Mouse (Mus musculus) limb, embryonic 11.5 days (tissue): Measurements from ENCODE around the gene Ndufb5. TPM values are rescaled to one million over a fixed set of nuclear protein-coding genes. Genes with fewer than 3 reads are reported as not detected.
"Not testable (repeated sequence)": the region's sequence is repeated elsewhere in the genome, so short reads cannot be mapped to it uniquely, and the experiment has no call there.

Experiments
- ATAC-seq: fragments of 200-750 bp; cut with Nextera tagmentation; 2 replicates; pipeline ENCODE4 v1.8.0; 2017; ENCODE audit warnings: low read depth; ENCODE audit not compliant: insufficient number of reproducible peaks, low FRiP score, low TSS enrichment
- DNase-seq: peaks from one replicate; pipeline ENCODE4 v3.0.0-alpha.2; 2015; ENCODE audit warnings: low spot score
- H3K27ac ChIP-seq: fragments of 300-500 bp; sonication (generic); replicated peaks from 2 replicates; pipeline ENCODE4 v1.5.1; 2014; ENCODE audit warnings: low read depth, mild to moderate bottlenecking, low read length
- H3K27me3 ChIP-seq: fragments of 300-500 bp; sonication (generic); 2 replicates; pipeline ENCODE4 v1.6.1; 2014; ENCODE audit warnings: mild to moderate bottlenecking, low read length, mixed read lengths; ENCODE audit not compliant: control insufficient read depth, insufficient read depth
- H3K36me3 ChIP-seq: fragments of 300-500 bp; sonication (generic); 2 replicates; pipeline ENCODE4 v1.6.1; 2014; ENCODE audit warnings: mild to moderate bottlenecking, low read length, moderate library complexity, mixed read lengths; ENCODE audit not compliant: control insufficient read depth, insufficient read depth
- H3K4me1 ChIP-seq: fragments of 300-500 bp; sonication (generic); 2 replicates; pipeline ENCODE4 v1.6.1; 2014; ENCODE audit warnings: low read length, mixed read lengths; ENCODE audit not compliant: control insufficient read depth, insufficient read depth
- H3K4me2 ChIP-seq: fragments of 300-500 bp; sonication (generic); 2 replicates; pipeline ENCODE4 v1.6.1; 2014; ENCODE audit warnings: low read depth, mild to moderate bottlenecking, moderate library complexity; ENCODE audit not compliant: severe bottlenecking
- H3K4me3 ChIP-seq: fragments of 300-500 bp; sonication (generic); 2 replicates; pipeline ENCODE4 v1.5.1; 2014; ENCODE audit warnings: low read depth, low read length
- H3K9ac ChIP-seq: fragments of 300-500 bp; sonication (generic); 2 replicates; pipeline ENCODE4 v1.6.1; 2014; ENCODE audit warnings: mild to moderate bottlenecking, low read length
- H3K9me3 ChIP-seq: fragments of 300-500 bp; sonication (generic); 2 replicates; pipeline ENCODE4 v1.6.1; 2016; ENCODE audit warnings: low read length; ENCODE audit not compliant: control insufficient read depth
- WGBS: fragments of 180-500 bp; shearing (Covaris S2); extraction: QIAGEN DNeasy Blood & Tissue Kit; methylation state at CpG from one replicate; pipeline ENCODE4 v1.1.7; 2014; 5-methylcytosine and 5-hydroxymethylcytosine counted together
- polyA plus RNA-seq: library from polyadenylated mRNA; unstranded; fragments of >200 nt; fragmentation: Nextera tagmentation; extraction: Ambion mirVana; gene quantifications from 2 replicates; pipeline ENCODE4 v1.2.1, GENCODE M21; 2014

The Ndufb5 gene
- polyA plus RNA-seq, 1 experiment from 2014 or later: 325 TPM

DNA sequence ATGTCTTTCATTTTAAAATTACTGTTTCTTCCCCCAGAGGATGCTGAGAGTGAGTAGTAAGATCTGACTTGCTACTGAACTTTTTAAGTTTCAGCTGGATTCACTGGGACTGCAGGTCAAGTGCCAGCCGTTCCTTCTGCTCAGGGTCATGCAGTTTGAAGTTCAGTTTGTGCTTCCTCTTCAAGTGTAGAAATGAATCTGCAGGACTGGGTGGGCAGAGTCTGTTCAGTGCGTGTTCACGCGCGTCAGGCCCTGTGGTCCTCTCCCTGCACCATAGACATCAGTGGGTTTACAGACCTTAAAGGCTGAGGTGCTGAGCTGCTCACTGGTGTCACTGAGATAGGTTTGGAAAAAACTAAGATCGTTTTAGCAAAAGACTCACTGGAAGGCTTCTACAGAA lies 8.2 kb downstream of the Ndufb5 start:
- no peak for ATAC-seq
- Histone ChIP-seq H3K27me3 (no peaks in the 10 kb centered on the region), H3K9ac (no peak overlapping the region), H3K27ac (no peak overlapping the region), H3K4me2 (no peak overlapping the region), H3K4me3 (no peak overlapping the region), H3K4me1 (no peaks in the 10 kb centered on the region), H3K36me3 (peaks cover 15% of the 10 kb centered on the region), H3K9me3 (no peaks in the 10 kb centered on the region)
- WGBS: 94% methylated on average over 6 of the region's 6 CpGs
- DNase-seq: no peak

DNA sequence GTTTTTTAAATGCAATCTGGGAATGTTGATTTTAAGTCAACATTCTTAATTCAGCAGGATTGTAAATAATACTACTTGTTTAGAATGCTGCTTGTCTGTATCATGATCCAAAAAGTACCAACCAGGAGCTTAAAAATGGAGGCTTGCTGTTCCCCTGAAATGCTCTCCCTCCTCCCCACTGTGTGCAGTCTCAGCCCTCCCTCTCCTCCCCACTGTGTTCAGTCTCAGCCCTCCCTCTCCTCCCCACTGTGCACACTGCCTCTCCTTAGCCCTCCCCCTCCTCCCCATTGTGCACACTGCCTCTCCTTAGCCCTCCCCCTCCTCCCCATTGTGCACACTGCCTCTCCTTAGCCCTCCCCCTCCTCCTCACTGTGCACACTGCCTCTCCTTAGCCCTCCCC lies 8.6 kb downstream of the Ndufb5 start:
- H3K4me3 ChIP-seq, DNase-seq, ATAC-seq, H3K9me3 ChIP-seq, H3K27me3 ChIP-seq, H3K9ac ChIP-seq, H3K4me1 ChIP-seq, H3K4me2 ChIP-seq, H3K27ac ChIP-seq: not testable (repeated sequence)
- H3K36me3 ChIP-seq: peaks cover 15% of the 10 kb centered on the region

GRCm38 (mm10) chr3:32748384-32748783 lies 11.6 kb downstream of the Ndufb5 start:
- Histone ChIP-seq H3K4me2 (no peak overlapping the region), H3K9me3 (no peaks in the 10 kb centered on the region), H3K27me3 (no peaks in the 10 kb centered on the region), H3K4me1 (no peaks in the 10 kb centered on the region), H3K4me3 (no peak overlapping the region), H3K9ac (no peak overlapping the region), H3K36me3 (peaks cover 18% of the 10 kb centered on the region), H3K27ac (no peak overlapping the region)
- DNase-seq (no peak), ATAC-seq (no peak)
- WGBS: 92% methylated on average over 9 of the region's 9 CpGs

- H3K4me3 ChIP-seq: no peak overlapping the region
- 90% methylated on average over 4 of the region's 4 CpGs for WGBS
- H3K4me2 ChIP-seq: no peak overlapping the region
- no peaks in the 10 kb centered on the region for H3K4me1 ChIP-seq
- H3K9me3 ChIP-seq: no peaks in the 10 kb centered on the region
- no peak for DNase-seq
- no peak for ATAC-seq
- H3K9ac ChIP-seq: no peak overlapping the region
- H3K27me3 ChIP-seq: no peaks in the 10 kb centered on the region
- peaks cover 18% of the 10 kb centered on the region for H3K36me3 ChIP-seq
- no peak overlapping the region for H3K27ac ChIP-seq
These were observed 13.2 kb downstream of the Ndufb5 start for GRCm38 (mm10) chr3:32749820-32750579.

DNA sequence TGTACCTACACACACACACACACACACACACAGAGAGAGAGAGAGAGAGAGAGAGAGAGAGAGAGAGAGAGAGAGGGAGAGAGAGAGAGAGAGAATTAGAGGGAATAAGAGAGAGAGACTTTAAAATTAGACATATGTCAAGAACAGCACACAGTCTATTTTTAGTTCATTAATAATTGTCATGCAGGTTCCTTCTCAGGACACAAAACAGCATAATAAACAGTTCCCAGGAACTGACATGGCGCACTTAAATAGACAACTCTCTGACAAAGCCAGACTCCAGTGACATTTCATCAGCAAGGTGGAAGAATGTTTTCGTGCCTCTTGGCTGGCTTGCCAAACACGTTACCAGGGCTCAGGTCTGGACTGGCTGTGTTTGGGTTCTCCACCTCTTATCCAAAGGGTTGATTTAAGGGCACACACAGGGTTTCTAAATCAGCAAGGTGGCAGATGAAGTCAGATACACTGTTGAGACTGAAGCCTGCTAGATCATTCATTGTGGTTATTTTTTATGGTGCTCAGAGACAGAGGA lies 17.7 kb downstream of the Ndufb5 start:
- no peaks in the 10 kb centered on the region for H3K27me3 ChIP-seq
- H3K27ac ChIP-seq: no peak overlapping the region
- H3K4me2 ChIP-seq: no peak overlapping the region
- ATAC-seq: no peak
- H3K4me3 ChIP-seq: no peak overlapping the region
- no peak overlapping the region for H3K9ac ChIP-seq
- H3K4me1 ChIP-seq: no peaks in the 10 kb centered on the region
- DNase-seq: no peak
- peaks cover 3% of the 10 kb centered on the region; the same call in 1 of the 2 replicates for H3K36me3 ChIP-seq
- WGBS: 91% methylated on average over 3 of the region's 3 CpGs
- H3K9me3 ChIP-seq: no peaks in the 10 kb centered on the region

GRCm38 (mm10) chr3:32759212-32759611 lies 22.4 kb downstream of the Ndufb5 start:
- H3K4me2 ChIP-seq: no peak overlapping the region
- no peaks in the 10 kb centered on the region for H3K4me1 ChIP-seq
- WGBS: 77% methylated on average over 5 of the region's 5 CpGs
- H3K4me3 ChIP-seq: no peak overlapping the region
- DNase-seq (no peak), ATAC-seq (no peak)
- no peaks in the 10 kb centered on the region for H3K36me3 ChIP-seq
- no peak overlapping the region for H3K27ac ChIP-seq
- no peaks in the 10 kb centered on the region for H3K27me3 ChIP-seq
- no peak overlapping the region for H3K9ac ChIP-seq
- no peaks in the 10 kb centered on the region for H3K9me3 ChIP-seq

DNA sequence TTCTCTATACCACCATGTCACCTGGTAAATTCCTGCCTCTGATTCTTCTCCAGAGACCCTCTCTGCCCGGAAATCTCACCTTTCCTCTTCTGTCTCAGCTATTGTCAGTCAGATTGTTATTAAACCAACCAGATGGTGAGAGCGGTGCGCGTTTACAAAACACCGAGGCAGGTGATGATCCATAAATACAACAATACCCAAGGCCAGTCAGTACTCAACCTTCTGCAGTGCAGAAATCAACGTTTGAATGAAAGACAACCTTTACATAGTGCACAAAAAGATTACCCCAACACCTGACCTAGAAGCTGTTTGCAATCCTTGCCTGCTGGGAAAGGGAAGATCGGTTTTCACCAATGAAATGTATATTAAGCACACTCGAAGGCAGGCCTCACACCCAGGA lies 26.2 kb downstream of the Ndufb5 start:
- Histone ChIP-seq H3K9ac (no peak overlapping the region), H3K36me3 (no peaks in the 10 kb centered on the region), H3K4me3 (no peak overlapping the region), H3K4me1 (no peaks in the 10 kb centered on the region), H3K9me3 (no peaks in the 10 kb centered on the region), H3K27me3 (no peaks in the 10 kb centered on the region), H3K4me2 (no peak overlapping the region), H3K27ac (no peak overlapping the region)
- ATAC-seq (no peak), DNase-seq (no peak)
- 58% methylated on average over 8 of the region's 8 CpGs for WGBS

DNA sequence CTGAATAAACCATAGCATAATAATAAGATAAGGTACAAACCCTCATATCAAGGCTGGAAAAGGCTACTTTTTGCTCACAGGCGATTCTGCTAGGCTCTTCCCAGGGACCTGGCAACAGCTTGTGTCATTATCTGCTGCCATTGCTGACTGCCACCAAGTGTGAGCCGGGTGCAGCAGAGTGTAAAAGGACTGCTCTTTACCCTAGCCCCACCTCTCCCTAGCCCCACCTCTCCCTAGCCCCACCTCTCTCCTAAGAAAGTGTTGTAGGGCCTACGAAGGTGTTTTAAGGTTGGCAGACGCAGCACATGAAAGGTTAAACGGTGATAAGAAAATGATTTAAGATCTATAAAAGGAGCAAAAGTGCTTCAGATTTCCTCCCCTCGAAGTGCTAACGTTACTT lies 27.1 kb downstream of the Ndufb5 start:
- no peak for DNase-seq
- no peaks in the 10 kb centered on the region for H3K4me1 ChIP-seq
- no peak for ATAC-seq
- no peak overlapping the region for H3K9ac ChIP-seq
- H3K4me2 ChIP-seq: no peak overlapping the region
- WGBS: 42% methylated on average over 7 of the region's 7 CpGs
- H3K4me3 ChIP-seq: no peak overlapping the region
- H3K36me3 ChIP-seq: no peaks in the 10 kb centered on the region
- H3K9me3 ChIP-seq: no peaks in the 10 kb centered on the region
- no peaks in the 10 kb centered on the region for H3K27me3 ChIP-seq
- H3K27ac ChIP-seq: no peak overlapping the region

- no peak overlapping the region for H3K27ac ChIP-seq
- no peak overlapping the region for H3K9ac ChIP-seq
- no peaks in the 10 kb centered on the region for H3K4me1 ChIP-seq
- no peak overlapping the region for H3K4me3 ChIP-seq
- WGBS: 86% methylated on average over 2 of the region's 2 CpGs
- H3K4me2 ChIP-seq: no peak overlapping the region
- ATAC-seq (no peak), DNase-seq (no peak)
- no peaks in the 10 kb centered on the region for H3K9me3 ChIP-seq
- no peaks in the 10 kb centered on the region for H3K27me3 ChIP-seq
- no peaks in the 10 kb centered on the region for H3K36me3 ChIP-seq
These were observed 34.0 kb downstream of the Ndufb5 start for GRCm38 (mm10) chr3:32770781-32771180.
